Mouse (Mus musculus): ENCODE measurements at regions not wholly inside any gene's neighbourhood (a gene's known extent, or its start where the extent isn't known, plus 50 kb on each side); places are given as distances from the start of the nearest gene placed in this dataset.

- no peak for DNase-seq (ENCODE audit: low spot score)
Measured at GRCm38 (mm10) chr8:128235071-128235470, 123.3 kb upstream of the Nrp1 start.

- no peak for DNase-seq (ENCODE audit: low spot score)
Measured at GRCm38 (mm10) chr8:128235527-128235926, 122.9 kb upstream of the Nrp1 start.

GRCm38 (mm10) chr8:128236097-128236496 is 122.3 kb upstream of the Nrp1 start:
- DNase-seq (ENCODE audit: low spot score), result no peak

- DNase-seq (ENCODE audit: low spot score), result no peak
Measured at GRCm38 (mm10) chr8:128238948-128239347, 119.5 kb upstream of the Nrp1 start.

- DNase-seq (ENCODE audit: low spot score), result no peak
Measured at GRCm38 (mm10) chr8:128239783-128240182, 118.6 kb upstream of the Nrp1 start.

GRCm38 (mm10) chr8:128241200-128241599 is 117.2 kb upstream of the Nrp1 start:
- no peak for DNase-seq (ENCODE audit: low spot score)

- DNase-seq (ENCODE audit: low spot score), result no peak
Measured at GRCm38 (mm10) chr8:128242465-128243251, 115.7 kb upstream of the Nrp1 start.

- DNase-seq (ENCODE audit: low spot score), result no peak
Measured at GRCm38 (mm10) chr8:128251723-128252122, 106.7 kb upstream of the Nrp1 start.

GRCm38 (mm10) chr8:128260836-128261235 is 97.6 kb upstream of the Nrp1 start:
- DNase-seq (ENCODE audit: low spot score), result no peak

- DNase-seq (ENCODE audit: low spot score), result no peak
Measured at GRCm38 (mm10) chr8:128261367-128261766, 97.0 kb upstream of the Nrp1 start.

GRCm38 (mm10) chr8:128263251-128263947 is 95.0 kb upstream of the Nrp1 start:
- no peak for DNase-seq (ENCODE audit: low spot score)

- DNase-seq (ENCODE audit: low spot score), result no peak
Measured at GRCm38 (mm10) chr8:128267261-128267660, 91.1 kb upstream of the Nrp1 start.

GRCm38 (mm10) chr8:128268010-128268409 is 90.4 kb upstream of the Nrp1 start:
- DNase-seq (ENCODE audit: low spot score), result no peak

GRCm38 (mm10) chr8:128269546-128269945 is 88.9 kb upstream of the Nrp1 start:
- DNase-seq (ENCODE audit: low spot score), result no peak

- no peak for DNase-seq (ENCODE audit: low spot score)
Measured at GRCm38 (mm10) chr8:128272866-128273344, 85.5 kb upstream of the Nrp1 start.

GRCm38 (mm10) chr8:128276475-128276874 is 81.9 kb upstream of the Nrp1 start:
- no peak for DNase-seq (ENCODE audit: low spot score)

- DNase-seq (ENCODE audit: low spot score), result no peak
Measured at GRCm38 (mm10) chr8:128282802-128283201, 75.6 kb upstream of the Nrp1 start.

GRCm38 (mm10) chr8:128283365-128283764 is 75.0 kb upstream of the Nrp1 start:
- no peak for DNase-seq (ENCODE audit: low spot score)

- no peak for DNase-seq (ENCODE audit: low spot score)
Measured at GRCm38 (mm10) chr8:128284816-128285215, 73.6 kb upstream of the Nrp1 start.

- no peak for DNase-seq (ENCODE audit: low spot score)
Measured at GRCm38 (mm10) chr8:128290076-128290475, 68.3 kb upstream of the Nrp1 start.

- DNase-seq (ENCODE audit: low spot score), result no peak
Measured at GRCm38 (mm10) chr8:128292394-128292793, 66.0 kb upstream of the Nrp1 start.

GRCm38 (mm10) chr8:128296728-128297380 is 61.5 kb upstream of the Nrp1 start:
- peak; percentile 50 for DNase-seq (ENCODE audit: low spot score)

GRCm38 (mm10) chr8:128302322-128302721 is 56.1 kb upstream of the Nrp1 start:
- DNase-seq (ENCODE audit: low spot score), result no peak

Measured in layer of hippocampus, adult 9-10 months (tissue).